Mouse (Mus musculus): ENCODE measurements around the gene Xrcc3.

Gene Xrcc3

DNA sequence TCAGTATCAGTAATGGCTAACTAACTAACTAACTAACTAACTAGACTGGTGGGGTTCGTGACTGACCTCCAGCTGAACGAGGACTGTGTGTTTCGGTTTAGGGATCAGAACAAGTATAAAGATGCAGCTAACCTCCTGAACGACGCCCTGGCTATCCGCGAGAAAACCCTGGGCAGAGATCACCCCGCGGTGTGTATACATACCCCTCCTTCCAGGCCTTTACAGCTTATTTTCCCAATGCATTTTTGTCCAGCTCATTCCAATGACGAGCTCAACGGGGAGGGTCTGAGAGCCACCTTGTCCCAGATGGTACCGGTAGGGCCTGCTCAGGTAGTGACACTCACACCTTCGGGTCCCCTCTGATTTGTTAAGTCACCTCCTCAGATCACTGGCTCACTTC, 35.8 kb downstream of the Xrcc3 start:
- CTCF ChIA-PET: no interaction called here

DNA sequence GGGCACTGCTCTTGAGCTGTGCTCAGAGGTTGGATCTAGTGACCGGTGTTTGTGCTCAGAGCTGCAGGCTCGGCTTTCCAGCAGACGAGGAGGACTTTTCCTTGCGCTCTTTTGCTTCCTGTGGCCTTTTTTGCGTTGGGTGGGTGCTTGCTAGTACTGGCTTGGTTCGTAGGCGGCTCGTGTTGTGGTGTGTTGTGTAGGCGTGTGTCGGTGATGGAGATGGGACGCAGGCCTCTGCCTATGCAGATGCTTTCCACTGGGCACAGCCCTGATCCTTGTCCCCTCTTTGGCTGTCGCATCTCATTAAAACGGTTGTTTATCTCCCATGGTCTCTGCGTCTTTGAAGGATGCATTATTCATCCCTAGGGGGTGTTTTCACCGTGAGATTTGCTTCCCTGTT, 38.8 kb downstream of the Xrcc3 start:
- CTCF ChIA-PET: no interaction called here

DNA sequence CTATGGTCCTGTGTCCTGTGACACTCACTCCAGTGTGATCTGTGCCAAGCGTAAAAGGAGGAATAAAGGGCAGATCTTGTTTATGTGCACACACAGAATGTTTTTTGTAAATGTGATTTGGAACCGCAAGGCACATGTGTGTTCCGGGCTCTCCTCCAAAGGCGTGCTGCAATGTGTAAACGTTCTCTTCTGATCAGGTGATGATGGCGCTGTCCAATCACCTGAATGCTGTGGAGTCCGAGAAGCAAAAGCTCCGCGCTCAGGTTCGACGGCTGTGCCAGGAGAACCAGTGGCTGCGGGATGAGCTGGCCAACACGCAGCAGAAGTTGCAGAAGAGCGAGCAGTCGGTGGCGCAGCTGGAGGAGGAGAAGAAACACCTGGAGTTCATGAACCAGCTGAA, 39.5 kb downstream of the Xrcc3 start:
- CTCF ChIA-PET: no interaction called here

GRCm38 (mm10) chr12:111770651-111771050, 43.0 kb downstream of the Xrcc3 start:
- CTCF ChIA-PET: no interaction called here

DNA sequence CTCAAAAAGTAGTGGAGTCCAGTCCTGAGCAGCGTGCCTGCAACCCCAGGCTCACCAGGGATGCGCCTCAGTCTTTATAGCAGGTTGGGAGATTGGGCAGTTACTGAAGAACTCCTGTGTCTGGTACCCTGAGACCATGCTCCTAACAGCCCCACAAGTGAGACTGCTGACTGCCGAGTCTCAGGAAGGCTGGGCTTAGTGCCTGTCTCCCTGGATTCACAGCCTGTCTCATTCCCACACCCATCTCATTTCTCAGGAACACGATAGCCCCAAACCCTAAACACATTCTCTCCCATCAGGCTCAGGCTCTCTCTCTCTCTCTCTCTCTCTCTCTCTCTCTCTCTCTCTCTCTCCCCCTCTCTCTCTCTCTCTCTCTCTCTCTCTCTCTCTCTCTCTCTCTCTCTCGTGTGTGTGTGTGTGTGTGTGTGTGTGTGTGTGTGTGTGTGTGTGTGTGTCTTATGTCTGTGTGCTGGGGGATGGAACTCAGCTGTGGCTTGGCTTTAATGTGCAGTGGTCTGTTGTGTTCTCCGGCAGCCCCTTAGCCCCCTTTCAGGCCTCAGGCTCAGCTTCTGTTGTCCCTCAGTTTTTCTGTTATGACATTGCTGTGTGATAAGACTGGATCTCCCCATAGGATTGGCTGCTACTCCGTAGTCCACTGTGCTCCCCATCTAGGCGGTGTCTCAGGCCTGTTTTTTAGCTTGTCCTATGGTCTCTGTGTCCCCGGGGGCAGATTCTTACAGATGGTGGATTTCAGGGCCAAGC, 43.7 kb downstream of the Xrcc3 start:
- CTCF ChIA-PET: no interaction called here

DNA sequence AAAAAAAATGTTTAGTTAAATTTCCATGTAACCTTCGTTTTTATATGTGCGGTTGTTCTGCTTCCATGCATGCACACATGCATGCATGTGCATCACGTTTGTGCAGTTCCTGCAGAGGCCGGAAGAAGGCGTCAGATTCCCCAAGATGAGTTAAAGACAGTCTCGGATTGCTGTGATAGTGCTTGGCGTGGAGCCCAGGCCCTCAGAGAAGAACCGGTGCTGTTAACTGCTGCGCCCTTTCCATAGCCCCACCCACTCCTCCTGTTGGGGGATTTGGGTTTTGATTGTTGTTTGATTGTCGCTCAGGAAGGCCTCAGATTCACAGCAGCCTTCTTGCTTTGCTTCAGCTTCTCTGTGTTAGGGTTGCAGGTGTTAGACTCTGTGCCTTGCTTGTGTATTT, 44.4 kb downstream of the Xrcc3 start:
- CTCF ChIA-PET: no interaction called here

GRCm38 (mm10) chr12:111768322-111768928, 45.2 kb downstream of the Xrcc3 start:
- CTCF ChIA-PET: no interaction called here

DNA sequence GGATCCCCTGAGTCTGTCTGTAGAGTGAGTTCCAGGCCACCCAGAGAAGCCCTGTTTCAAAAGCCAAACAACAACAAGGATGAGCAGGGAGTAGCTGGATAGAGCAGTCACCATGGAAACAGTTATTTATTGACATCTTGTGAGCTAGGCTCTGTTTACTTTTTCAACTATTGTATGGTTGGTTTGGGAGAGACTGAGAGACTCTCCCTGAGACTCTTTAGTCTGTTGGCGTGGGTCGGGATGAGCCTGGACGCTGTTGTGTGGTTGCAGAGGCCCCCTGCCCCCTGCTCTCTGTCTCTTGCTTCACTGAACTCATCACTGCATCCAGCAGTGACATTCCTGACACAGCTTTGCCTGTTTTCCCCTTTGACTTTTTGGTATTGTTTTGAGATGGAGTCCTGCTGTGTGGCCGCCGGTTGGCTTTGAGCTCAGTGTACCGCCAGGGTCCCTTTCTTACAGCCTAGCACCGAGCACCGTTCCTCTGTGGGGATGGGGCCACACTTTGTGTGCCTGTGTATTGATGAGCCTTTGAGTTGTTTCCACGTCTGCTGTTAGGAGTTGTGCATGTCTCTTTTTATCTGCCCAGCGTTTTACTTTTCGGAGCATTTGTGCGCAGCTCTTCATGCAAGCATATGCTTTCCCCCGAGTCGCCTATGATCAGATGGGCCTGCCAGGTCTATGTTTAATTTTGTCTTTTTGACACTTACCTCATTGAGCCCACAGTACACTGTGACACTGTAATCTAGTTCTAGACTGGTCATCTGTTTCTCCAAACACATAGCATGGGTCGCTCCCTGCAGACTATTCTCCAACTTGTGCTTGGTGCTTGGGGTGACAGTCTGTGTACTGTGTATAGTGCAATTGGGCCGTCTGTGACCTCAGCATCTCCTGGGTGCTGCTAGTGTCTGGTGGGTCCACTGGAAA, 47.1 kb downstream of the Xrcc3 start:
- CTCF ChIA-PET: no interaction called here

- CTCF ChIA-PET: interaction anchor here (0.9 kb wide), 1 partner anchor 19 kb away, joined by 7 read pairs; no protein-coding TSS in a partner anchor
These were observed 50.9 kb downstream of the Xrcc3 start for GRCm38 (mm10) chr12:111762620-111763280.

DNA sequence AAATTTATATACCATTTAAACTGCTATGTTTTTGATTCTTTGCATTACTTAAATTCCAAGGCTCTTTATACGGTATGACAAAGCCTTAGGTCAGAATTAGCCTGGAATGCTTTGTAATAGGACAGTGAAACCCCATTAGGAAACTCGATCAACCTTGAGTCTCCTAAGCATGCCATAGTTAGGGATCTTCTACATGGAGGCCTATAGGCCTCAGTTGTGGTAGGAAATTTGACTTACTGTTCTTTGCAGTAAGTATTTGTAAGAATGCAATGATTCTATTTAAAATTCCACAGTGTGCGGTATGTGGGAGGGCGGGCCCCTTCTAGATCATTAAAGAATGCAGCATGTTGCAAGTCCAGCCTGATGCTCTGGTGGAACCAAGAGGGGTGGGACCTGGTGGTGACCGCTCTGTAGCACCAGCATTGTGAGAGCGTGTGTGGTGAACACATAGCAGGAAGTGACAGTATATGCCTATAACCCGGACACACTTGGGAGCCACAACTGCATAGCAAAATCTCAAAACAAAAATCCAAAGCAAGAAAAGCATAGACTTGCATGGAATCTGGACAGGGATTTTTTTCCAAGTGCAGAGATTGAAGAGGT, 53.3 kb downstream of the Xrcc3 start:
- CTCF ChIA-PET: no interaction called here

- CTCF ChIA-PET: interaction anchor here (0.7 kb wide), 1 partner anchor 77 kb away, joined by 3 read pairs; no protein-coding TSS in a partner anchor
These were observed 54.3 kb downstream of the Xrcc3 start for GRCm38 (mm10) chr12:111759176-111760061.

- CTCF ChIA-PET: interaction anchor here (0.5 to 0.7 kb wide), 2 partner anchors 77 to 1110 kb away, joined by 3 to 4 read pairs; no protein-coding TSS in a partner anchor
These were observed 55.1 kb downstream of the Xrcc3 start, which contains the start of gene Klc1 for GRCm38 (mm10) chr12:111758381-111759175. TSS of gene Klc1 (plus strand) at chr12:111758849.

DNA sequence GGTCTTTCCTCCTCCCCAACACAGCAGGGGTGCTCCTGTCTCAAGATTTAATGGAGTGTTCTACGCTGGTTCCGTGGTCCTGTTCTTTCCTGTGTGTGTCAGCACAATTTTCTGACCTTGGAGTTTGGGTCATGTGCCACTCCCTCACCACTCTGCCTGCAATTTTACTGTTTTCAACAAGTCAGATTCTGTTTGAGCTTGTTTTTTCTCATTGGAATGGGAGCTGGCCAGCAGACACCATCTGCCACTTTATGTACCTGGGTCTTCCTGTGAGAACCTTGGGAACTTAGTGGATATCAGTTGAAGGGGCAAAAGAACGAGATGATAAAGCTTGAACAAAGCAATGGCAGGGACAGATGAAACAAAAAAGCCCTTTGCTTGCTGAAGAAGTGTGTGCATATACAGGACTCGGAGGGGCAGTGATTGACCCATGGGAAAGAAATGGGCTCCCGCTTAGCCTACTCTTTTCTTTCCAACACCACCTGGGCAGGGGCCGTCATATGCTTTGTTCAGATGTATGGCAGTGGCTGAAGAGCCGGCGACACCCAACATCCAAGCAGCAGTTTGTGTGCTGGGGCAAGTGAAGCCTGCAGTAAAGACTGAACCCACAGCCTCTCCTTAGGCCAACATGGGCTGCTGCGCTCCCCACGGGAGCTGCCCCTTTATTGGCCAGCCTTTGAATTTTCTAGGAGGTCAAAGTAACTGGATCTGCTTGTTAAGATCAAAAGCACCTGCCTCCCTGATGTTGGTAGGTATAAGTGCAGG, 55.9 kb downstream of the Xrcc3 start:
- CTCF ChIA-PET: interaction anchor here (0.5 to 0.6 kb wide), 3 partner anchors 15 to 1111 kb away, joined by 3 to 4 read pairs (median 4); no protein-coding TSS in a partner anchor

DNA sequence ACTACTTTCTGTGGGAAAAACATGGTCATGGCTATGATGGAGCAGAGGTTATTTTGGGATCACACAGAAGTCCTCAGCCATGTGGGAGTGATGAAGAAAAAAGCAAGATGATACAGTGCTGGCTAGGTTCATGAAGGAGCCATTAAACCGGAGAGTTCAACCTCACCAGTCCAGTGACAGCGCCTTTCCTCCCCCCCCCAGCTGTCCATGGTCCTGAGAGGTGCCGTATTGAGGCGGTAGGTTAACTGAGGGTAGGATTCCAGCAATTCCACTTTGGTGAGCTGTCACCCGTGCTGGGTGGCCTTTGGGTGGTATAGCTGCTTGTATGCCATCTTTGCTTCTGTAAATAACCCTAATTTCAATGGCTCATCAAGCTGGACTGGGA, 57.0 kb downstream of the Xrcc3 start:
- CTCF ChIA-PET: interaction anchor here (0.5 to 0.6 kb wide), 2 partner anchors 13 to 209 kb away, joined by 4 to 6 read pairs; no protein-coding TSS in a partner anchor

- CTCF ChIA-PET: interaction anchor here (0.6 kb wide), 1 partner anchor 13 kb away, joined by 6 read pairs; no protein-coding TSS in a partner anchor
These were observed 57.5 kb downstream of the Xrcc3 start for GRCm38 (mm10) chr12:111756082-111756697.

GRCm38 (mm10) chr12:111755231-111755630, 58.4 kb downstream of the Xrcc3 start:
- CTCF ChIA-PET: no interaction called here

GRCm38 (mm10) chr12:111754710-111755109, 59.0 kb downstream of the Xrcc3 start:
- CTCF ChIA-PET: no interaction called here

GRCm38 (mm10) chr12:111753347-111753746, 60.3 kb downstream of the Xrcc3 start:
- CTCF ChIA-PET: no interaction called here
